Mouse (Mus musculus) neural tube, embryonic 13.5 days (tissue): ENCODE measurements around the gene 4933428G20Rik. TPM values are rescaled to one million over a fixed set of nuclear protein-coding genes. Genes with fewer than 3 reads are reported as not detected.

Source experiments
- ATAC-seq: fragments of 200-750 bp; cut with Nextera tagmentation; 2 replicates; pipeline ENCODE4 v1.8.0; 2017; ENCODE audit warnings: low read depth, mild to moderate bottlenecking, moderate TSS enrichment, moderate library complexity
- H3K27ac ChIP-seq: fragments of 300-500 bp; sonication (generic); replicated peaks from 2 replicates; pipeline ENCODE4 v1.5.1; 2015; ENCODE audit warnings: moderate library complexity, mild to moderate bottlenecking, inconsistent platforms
- H3K27me3 ChIP-seq: fragments of 300-500 bp; sonication (generic); 2 replicates; pipeline ENCODE4 v1.6.1; 2015; ENCODE audit warnings: mild to moderate bottlenecking, inconsistent platforms
- H3K36me3 ChIP-seq: fragments of 300-500 bp; sonication (generic); 2 replicates; pipeline ENCODE4 v1.6.1; 2015; ENCODE audit warnings: mild to moderate bottlenecking, inconsistent platforms
- H3K4me1 ChIP-seq: fragments of 300-500 bp; sonication (generic); replicated peaks from 2 replicates; pipeline ENCODE4 v1.6.1; 2015; ENCODE audit warnings: inconsistent platforms
- H3K4me2 ChIP-seq: fragments of 300-500 bp; sonication (generic); 2 replicates; pipeline ENCODE4 v1.6.1; 2015; ENCODE audit warnings: inconsistent platforms, mild to moderate bottlenecking, moderate library complexity
- H3K4me3 ChIP-seq: fragments of 300-500 bp; sonication (generic); 2 replicates; pipeline ENCODE4 v1.5.1; 2015; ENCODE audit warnings: mild to moderate bottlenecking, inconsistent platforms
- H3K9ac ChIP-seq: fragments of 300-500 bp; sonication (generic); 2 replicates; pipeline ENCODE4 v1.6.1; 2015; ENCODE audit warnings: moderate library complexity, mild to moderate bottlenecking, inconsistent platforms
- H3K9me3 ChIP-seq: fragments of 300-500 bp; sonication (generic); 2 replicates; pipeline ENCODE4 v1.6.1; 2016; ENCODE audit warnings: inconsistent platforms
- WGBS: fragments of 180-500 bp; shearing (Covaris S2); methylation state at CpG from one replicate; pipeline ENCODE4 v1.1.7; 2015; 5-methylcytosine and 5-hydroxymethylcytosine counted together
- polyA plus RNA-seq: library from polyadenylated mRNA; unstranded; fragments of >200 nt; fragmentation: Nextera tagmentation; extraction: Ambion mirVana; gene quantifications from 2 replicates; pipeline ENCODE4 v1.2.1, GENCODE M21; 2015

4933428G20Rik gene
- polyA plus RNA-seq, 1 experiment from 2014 or later = 0.81 TPM

DNA sequence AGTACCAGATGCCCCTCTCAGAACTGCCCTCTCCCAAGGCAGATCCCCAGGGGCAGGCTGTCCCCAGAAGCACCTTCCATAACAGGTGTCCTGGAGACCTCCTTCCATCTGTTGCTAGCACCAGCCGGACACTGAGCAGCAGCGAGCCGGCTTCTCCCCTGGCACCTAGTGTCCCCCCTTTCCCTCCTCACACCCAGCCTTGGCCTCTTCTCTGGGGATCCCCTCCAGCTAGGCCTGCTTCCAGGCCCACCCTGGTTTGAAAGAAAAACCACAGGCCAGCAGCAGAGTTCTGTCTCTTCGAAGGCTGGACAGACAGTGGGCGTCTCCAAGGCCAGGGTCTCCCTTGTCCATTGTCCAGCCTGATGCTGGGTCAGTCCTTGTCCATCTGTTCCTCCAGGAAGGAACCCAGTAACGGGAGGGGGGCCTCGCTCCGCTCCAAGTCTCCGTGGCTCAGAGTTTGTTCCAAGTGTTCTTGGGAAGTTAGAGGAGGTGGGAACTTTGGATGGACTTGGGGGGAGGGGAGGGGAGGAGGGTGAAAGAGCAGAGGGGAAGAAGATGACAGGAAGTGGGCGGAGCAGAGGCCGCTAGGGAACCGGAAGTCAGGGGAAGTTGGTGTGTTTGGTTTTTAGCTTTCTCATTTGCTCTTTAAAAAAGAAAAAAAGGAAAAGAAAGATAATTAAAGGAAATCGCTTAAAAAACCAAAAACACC is 11.7 kb upstream of the 4933428G20Rik start:
- H3K4me1 ChIP-seq = peaks cover 16% of the 10 kb centered on the region
- peak overlapping the region; percentile 39; the same call in 1 of the 2 replicates for H3K27ac ChIP-seq
- H3K27me3 ChIP-seq = no peaks in the 10 kb centered on the region
- WGBS = 49% methylated on average over 13 of the region's 13 CpGs
- no peak overlapping the region for H3K4me2 ChIP-seq
- H3K9ac ChIP-seq = no peak overlapping the region
- ATAC-seq = no peak
- H3K36me3 ChIP-seq = peaks cover 28% of the 10 kb centered on the region
- H3K9me3 ChIP-seq = no peaks in the 10 kb centered on the region
- no peak overlapping the region for H3K4me3 ChIP-seq

DNA sequence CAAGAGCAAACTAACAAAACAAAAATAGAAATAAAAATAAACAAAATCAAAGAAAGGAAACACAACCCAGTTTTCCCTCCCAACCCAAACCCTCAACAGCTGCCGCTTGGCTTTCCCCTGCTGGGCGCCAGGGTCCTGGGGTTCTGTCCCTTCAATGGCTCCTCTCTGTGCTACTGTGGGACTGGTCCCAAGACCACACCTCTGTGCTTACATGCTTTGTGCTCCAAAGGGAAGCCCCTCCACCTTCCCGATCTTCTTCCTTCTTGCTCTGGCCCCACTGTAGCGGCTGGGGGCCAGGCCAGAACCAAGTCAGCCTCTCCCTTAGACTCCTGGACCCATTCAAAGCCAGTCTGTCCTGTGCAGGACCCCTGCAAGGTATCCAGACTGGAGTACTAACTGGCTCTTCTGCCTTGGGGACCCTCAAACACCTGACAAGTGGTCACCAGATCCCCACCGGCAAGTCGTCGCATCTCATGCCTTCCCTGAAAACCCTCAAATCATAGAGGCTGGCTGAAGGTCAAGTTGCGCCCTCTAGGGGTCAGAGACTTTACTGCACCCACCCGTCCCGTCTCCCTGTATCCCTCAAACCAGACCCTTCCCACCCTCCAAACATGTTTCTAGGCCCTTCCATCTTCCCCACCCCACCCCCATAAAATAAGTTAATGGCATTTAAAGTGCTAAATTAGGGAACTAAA is 11.0 kb upstream of the 4933428G20Rik start:
- Histone ChIP-seq H3K9ac (no peak overlapping the region), H3K9me3 (no peaks in the 10 kb centered on the region), H3K36me3 (peaks cover 21% of the 10 kb centered on the region), H3K4me2 (no peak overlapping the region), H3K27ac (0 out of 2 replicates have a peak overlapping the region, but pooled peaks have one; percentile 15), H3K4me1 (peaks cover 16% of the 10 kb centered on the region), H3K27me3 (no peaks in the 10 kb centered on the region), H3K4me3 (no peak overlapping the region)
- WGBS = 27% methylated on average over 10 of the region's 10 CpGs
- ATAC-seq = no peak

DNA sequence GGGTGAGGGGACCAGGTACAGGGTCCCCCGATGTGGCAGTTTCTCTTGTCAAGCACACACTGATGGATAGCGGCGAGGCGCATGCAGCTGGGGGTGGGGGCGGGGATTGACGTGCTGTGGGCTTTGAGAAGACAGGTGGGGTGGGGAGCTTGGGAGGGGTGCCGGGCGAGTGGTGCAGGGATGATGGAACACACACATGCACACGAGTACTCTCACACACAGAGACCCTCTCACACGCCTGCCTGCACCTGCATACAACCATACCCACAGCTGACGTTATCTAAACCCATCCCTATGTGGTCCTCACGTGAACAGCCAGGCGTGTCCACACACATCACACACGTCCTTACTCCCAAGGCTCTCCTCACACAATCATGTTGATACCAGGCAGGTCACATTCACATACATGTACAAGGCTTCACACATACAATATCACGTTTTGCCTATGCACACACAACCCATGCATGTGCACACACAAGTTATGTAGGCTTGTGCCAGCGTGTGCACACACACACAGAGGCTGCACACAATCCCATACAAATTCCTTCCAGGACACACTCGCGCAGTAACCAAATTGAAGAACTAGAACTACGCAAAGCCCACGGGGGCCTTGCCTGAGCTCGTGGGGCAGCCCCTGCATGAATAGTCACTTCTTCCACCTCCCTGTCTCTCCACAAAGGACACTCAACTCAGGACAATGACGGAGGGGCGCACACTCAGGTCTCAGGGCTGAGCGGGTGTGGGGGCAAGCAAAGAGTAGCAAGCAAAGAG is 9.8 kb upstream of the 4933428G20Rik start:
- no peaks in the 10 kb centered on the region for H3K27me3 ChIP-seq
- peak overlapping the region; percentile 33; the same call in 1 of the 2 replicates for H3K27ac ChIP-seq
- H3K36me3 ChIP-seq = peaks cover 9% of the 10 kb centered on the region
- no peak overlapping the region for H3K4me2 ChIP-seq
- peak overlapping the region; percentile 45; the same call in 1 of the 2 replicates for H3K9ac ChIP-seq
- no peaks in the 10 kb centered on the region for H3K9me3 ChIP-seq
- H3K4me1 ChIP-seq = peaks cover 16% of the 10 kb centered on the region
- no peak overlapping the region for H3K4me3 ChIP-seq
- peak; percentile 58 for ATAC-seq
- WGBS = 54% methylated on average over 24 of the region's 24 CpGs

DNA sequence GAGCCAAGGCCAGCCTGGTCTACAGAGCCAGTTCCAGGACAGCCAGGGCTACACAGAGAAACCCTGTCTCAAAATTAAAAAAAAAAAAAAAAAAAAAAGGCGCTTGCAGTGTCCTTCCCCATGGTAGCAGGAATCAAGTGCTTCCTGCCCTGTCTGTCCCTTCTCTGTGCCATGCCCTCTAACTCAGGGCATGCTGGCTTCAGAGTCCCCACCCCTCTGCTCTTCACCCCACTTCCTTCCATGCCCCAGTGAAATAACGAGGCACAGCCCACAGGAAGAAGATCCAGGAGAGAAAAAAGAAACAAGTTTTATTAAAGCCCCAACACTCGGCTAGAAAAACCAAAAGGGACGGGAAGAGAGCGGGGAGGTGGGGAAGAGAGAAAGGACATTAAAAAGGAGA is 8.9 kb upstream of the 4933428G20Rik start:
- Histone ChIP-seq H3K4me3 (no peak overlapping the region), H3K27me3 (no peaks in the 10 kb centered on the region), H3K4me2 (no peak overlapping the region), H3K36me3 (peaks cover 3% of the 10 kb centered on the region; the same call in 1 of the 2 replicates), H3K9ac (no peak overlapping the region), H3K27ac (no peak overlapping the region), H3K4me1 (peaks cover 16% of the 10 kb centered on the region), H3K9me3 (no peaks in the 10 kb centered on the region)
- WGBS = 49% methylated on average over 5 of the region's 5 CpGs
- ATAC-seq = no peak

DNA sequence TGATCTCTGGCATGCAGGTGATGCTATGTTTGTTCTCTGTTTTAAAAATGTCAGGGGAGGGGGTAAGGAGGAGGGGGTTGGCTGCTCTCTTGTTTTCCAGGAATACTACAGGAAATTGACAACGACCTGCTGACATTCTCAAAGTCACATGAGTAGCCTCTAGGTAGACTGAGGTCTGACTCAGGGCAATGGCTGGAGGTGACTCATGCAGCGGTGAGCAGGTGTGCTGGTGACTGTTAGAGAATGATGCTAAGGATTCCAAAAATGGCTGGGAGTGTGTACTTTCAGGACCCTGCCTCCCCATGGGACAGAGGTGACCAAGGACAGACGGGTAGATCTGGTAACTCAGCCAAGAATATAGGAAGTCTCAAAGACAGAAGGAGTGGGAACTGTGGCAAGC is 8.1 kb upstream of the 4933428G20Rik start:
- Histone ChIP-seq H3K4me3 (no peak overlapping the region), H3K36me3 (0 out of 2 replicates have a peak, but pooled peaks cover 3% of the 10 kb centered on the region), H3K4me2 (no peak overlapping the region), H3K4me1 (peaks cover 16% of the 10 kb centered on the region), H3K27ac (no peak overlapping the region), H3K27me3 (no peaks in the 10 kb centered on the region), H3K9ac (no peak overlapping the region), H3K9me3 (no peaks in the 10 kb centered on the region)
- 79% methylated on average over 3 of the region's 3 CpGs for WGBS
- no peak for ATAC-seq

DNA sequence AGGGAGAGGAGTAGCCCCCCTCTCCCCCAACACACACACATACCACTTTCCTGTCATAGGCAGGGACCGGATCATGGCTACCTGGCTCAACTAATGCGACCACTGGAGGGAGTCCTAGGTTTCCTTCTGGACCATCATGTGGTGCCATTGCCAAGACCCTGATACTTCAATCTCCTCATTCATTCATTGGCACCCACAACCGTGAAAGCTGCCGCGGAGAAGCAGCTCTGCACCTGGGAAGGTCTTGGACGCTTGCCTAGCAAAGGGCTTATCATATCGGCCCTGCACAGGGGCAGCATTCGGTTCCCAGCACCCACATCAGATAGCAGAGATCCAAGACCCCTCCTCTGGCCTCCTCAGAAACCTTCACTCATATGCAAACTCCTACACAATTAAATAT is 6.2 kb upstream of the 4933428G20Rik start:
- H3K4me1 ChIP-seq = peaks cover 16% of the 10 kb centered on the region
- H3K36me3 ChIP-seq = 0 out of 2 replicates have a peak, but pooled peaks cover 3% of the 10 kb centered on the region
- no peak for ATAC-seq
- H3K9ac ChIP-seq = no peak overlapping the region
- peaks cover 15% of the 10 kb centered on the region for H3K27me3 ChIP-seq
- H3K4me2 ChIP-seq = no peak overlapping the region
- 49% methylated on average over 8 of the region's 8 CpGs for WGBS
- no peak overlapping the region for H3K27ac ChIP-seq
- H3K4me3 ChIP-seq = no peak overlapping the region
- H3K9me3 ChIP-seq = no peaks in the 10 kb centered on the region

DNA sequence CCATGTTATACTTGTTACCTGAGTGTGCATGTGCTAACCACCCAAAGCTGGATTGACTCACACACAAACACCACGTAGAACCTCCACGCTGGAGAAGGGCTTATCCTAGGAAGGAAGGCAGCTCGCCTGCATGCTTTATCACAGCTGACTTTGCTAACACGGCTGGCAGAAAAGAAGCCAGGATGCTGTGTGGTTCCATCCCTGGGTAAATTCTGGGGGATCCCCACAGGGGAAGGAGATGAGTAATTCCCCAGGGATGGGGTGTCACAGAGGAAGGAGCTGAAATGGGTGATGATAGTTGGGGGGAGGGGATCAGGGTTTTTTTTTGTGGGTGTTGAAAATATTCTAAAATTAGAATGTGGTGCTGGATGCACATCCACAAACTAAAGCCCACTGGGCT is 5.6 kb upstream of the 4933428G20Rik start:
- WGBS = 87% methylated on average over 4 of the region's 4 CpGs
- peaks cover 15% of the 10 kb centered on the region for H3K4me1 ChIP-seq
- peaks cover 21% of the 10 kb centered on the region for H3K27me3 ChIP-seq
- H3K36me3 ChIP-seq = 0 out of 2 replicates have a peak, but pooled peaks cover 4% of the 10 kb centered on the region
- no peak for ATAC-seq
- H3K4me3 ChIP-seq = no peak overlapping the region
- H3K27ac ChIP-seq = no peak overlapping the region
- H3K9ac ChIP-seq = no peak overlapping the region
- H3K4me2 ChIP-seq = no peak overlapping the region
- H3K9me3 ChIP-seq = no peaks in the 10 kb centered on the region

DNA sequence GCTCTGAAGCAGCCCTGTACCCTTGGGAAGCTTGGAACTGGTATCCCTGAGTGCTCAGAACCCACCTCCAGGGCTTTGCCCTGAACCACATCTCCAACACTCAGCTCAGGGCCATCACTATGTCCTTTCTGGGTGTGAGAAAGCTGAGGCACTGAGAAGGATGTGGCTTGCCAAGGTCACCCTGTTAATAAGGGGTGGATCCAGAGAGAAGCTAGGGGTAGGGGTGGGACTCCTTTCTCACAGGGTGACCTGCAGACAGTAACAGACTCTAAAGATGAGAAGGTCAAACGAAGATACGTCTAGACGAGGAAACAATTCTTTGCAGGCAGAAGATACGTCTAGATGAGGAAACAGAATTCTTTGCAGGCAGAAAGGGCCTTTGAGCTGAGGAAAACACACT is 2.7 kb upstream of the 4933428G20Rik start:
- no peak overlapping the region for H3K4me2 ChIP-seq
- no peaks in the 10 kb centered on the region for H3K9me3 ChIP-seq
- WGBS = 77% methylated on average over 4 of the region's 4 CpGs
- H3K4me1 ChIP-seq = peaks cover 15% of the 10 kb centered on the region
- H3K4me3 ChIP-seq = no peak overlapping the region
- peaks cover 50% of the 10 kb centered on the region for H3K27me3 ChIP-seq
- H3K36me3 ChIP-seq = peaks cover 10% of the 10 kb centered on the region
- H3K9ac ChIP-seq = no peak overlapping the region
- H3K27ac ChIP-seq = no peak overlapping the region
- ATAC-seq = no peak

DNA sequence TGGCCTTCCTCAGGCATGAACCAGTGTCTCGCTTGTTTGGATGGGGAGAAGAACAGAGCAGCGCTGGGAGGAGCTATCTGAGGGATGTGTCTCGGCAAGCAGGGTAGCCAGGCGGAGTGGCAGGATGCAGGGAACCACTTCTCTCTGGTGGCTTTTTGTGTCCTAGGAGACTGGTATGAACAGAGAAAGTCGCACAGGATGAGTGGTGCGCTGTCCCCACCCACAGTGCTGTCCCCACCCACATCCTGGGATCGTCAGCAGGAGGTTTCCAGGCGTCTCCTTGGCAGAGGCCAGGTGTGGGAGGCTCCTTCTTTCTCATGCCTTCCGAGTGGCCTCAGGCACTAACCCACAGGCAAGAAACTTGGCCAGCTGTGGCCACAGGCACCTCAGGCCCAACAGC is 2.2 kb upstream of the 4933428G20Rik start:
- peaks cover 55% of the 10 kb centered on the region for H3K27me3 ChIP-seq
- no peak for ATAC-seq
- H3K9me3 ChIP-seq = no peaks in the 10 kb centered on the region

DNA sequence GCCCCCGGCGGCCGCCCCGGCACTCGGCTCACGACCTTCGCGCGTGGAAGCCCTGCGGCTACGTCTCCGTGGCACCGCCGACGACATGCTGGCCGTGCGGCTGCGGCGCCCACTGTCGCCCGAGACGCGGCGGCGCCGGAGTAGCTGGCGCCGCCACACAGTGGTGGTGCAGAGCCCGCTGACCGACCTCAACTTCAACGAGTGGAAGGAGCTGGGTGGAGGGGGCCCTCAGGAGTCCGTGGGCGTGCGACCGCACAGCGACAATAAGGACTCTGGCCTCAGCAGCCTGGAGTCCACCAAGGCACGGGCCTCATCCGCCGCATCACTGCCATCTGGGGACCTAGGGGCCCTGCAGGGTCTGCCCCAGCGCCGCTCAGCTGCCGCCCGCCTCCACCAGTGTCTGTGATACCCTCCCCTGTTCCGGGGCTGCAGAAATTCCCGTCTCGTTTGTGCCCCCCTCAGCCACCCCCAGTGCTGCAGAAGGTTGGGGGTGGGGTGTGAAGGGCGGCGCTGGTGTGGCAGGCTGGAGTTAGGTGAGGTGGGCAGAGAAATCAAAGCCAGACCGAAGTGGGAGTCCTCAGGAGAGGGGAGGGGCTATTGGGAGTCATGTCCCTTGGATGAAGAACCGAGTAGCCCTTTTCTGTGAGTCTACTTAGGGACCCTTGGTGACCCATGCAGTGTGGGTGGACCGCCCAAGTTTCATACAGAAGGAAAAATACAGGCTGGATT is 744 bp upstream of the 4933428G20Rik start:
- peaks cover 65% of the 10 kb centered on the region for H3K27me3 ChIP-seq
- peak; percentile 60; the same call in 1 of the 2 replicates for ATAC-seq
- 8% methylated on average over 49 of the region's 51 CpGs for WGBS

More for the DNA sequence above, 2.2 kb upstream of the 4933428G20Rik start:
- H3K36me3 ChIP-seq = peaks cover 15% of the 10 kb centered on the region
- no peak overlapping the region for H3K9ac ChIP-seq
- H3K4me3 ChIP-seq = no peak overlapping the region
- 43% methylated on average over 9 of the region's 9 CpGs for WGBS
- H3K27ac ChIP-seq = no peak overlapping the region
- no peak overlapping the region for H3K4me2 ChIP-seq
- H3K4me1 ChIP-seq = peaks cover 15% of the 10 kb centered on the region

DNA sequence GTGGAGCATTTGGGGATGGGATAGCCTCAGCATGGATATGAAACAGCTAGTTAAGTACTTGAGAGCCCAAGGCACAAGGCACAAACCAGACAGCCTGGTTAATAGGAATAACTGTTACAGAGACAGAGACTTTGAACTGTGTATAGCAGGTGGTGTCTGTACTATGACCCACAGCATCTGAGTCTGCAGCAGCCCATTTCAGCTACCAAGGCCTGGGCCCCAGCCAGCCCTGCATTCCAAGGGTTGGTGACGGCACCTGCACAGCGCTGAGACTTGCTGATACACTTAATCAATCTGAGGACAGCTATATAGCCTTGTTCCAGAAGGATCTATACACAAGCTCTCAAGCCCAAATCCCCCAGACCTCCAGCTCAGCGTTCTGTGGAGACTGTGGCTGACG is 2.6 kb downstream of the 4933428G20Rik start:
- no peak overlapping the region for H3K27ac ChIP-seq
- H3K4me2 ChIP-seq = no peak overlapping the region
- 85% methylated on average over 4 of the region's 4 CpGs for WGBS
- H3K4me3 ChIP-seq = no peak overlapping the region
- ATAC-seq = no peak
- peaks cover 62% of the 10 kb centered on the region for H3K27me3 ChIP-seq
- peaks cover 15% of the 10 kb centered on the region for H3K4me1 ChIP-seq
- H3K36me3 ChIP-seq = peaks cover 48% of the 10 kb centered on the region
- no peaks in the 10 kb centered on the region for H3K9me3 ChIP-seq
- no peak overlapping the region for H3K9ac ChIP-seq

More for the DNA sequence above, 744 bp upstream of the 4933428G20Rik start:
- H3K9me3 ChIP-seq = no peaks in the 10 kb centered on the region
- H3K27ac ChIP-seq = no peak overlapping the region
- H3K4me1 ChIP-seq = peaks cover 15% of the 10 kb centered on the region
- peak overlapping the region; percentile 60 for H3K4me2 ChIP-seq
- peak overlapping the region; percentile 34 for H3K4me3 ChIP-seq
- peak overlapping the region; percentile 64 for H3K9ac ChIP-seq
- peaks cover 21% of the 10 kb centered on the region for H3K36me3 ChIP-seq
